Mouse (Mus musculus): ENCODE results near the gene 2010300C02Rik.

DNA sequence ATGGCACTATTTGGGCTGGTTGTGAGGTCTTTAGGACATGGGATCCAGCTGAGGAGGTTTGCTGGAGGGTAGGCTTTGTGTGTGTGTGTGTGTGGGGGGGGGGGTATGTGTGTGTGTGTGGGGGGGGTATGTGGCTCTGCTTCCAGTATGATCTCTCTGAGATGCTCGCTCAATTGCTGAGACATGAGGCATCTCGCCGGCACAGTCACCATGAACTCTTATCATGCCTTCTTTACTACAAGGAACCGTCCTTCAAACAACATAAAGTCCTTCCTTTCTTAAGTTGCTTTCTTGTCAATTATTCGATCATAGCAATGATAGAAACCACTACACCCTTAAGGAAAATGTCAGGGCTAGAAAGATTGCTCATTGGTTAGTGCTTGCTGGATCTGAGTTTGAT lies 8.8 kb downstream of the 2010300C02Rik start:
- no peak for TF ChIP-seq POLR2A (IDR thresholded peaks at IDR 0.05; ENCODE audit: low read depth, low read length)
- no peak for TF ChIP-seq CTCF (IDR thresholded peaks at IDR 0.05; ENCODE audit: extremely low read depth, insufficient read length, insufficient replicate concordance, low read depth, low read length)
